Mouse (Mus musculus): Measurements from ENCODE around the gene Dnajb5. TPM values are rescaled to one million over a fixed set of nuclear protein-coding genes. Genes with fewer than 3 reads are reported as not detected.

Gene Dnajb5
- polyA plus RNA-seq, 1 experiment from 2014 or later = 51.0 TPM

- peaks cover 28% of the 10 kb centered on the region for H3K4me1 ChIP-seq (replicated peaks)
- H3K27me3 ChIP-seq = peaks cover 15% of the 10 kb centered on the region
- no peak for ATAC-seq (ENCODE audit: low FRiP score)
- no peak overlapping the region for H3K9ac ChIP-seq
- no peaks in the 10 kb centered on the region for H3K36me3 ChIP-seq
- WGBS = 73% methylated on average over 2 of the region's 2 CpGs
- H3K4me3 ChIP-seq = no peak overlapping the region
- no peaks in the 10 kb centered on the region for H3K9me3 ChIP-seq
- H3K27ac ChIP-seq = no peak overlapping the region
- no peak overlapping the region for H3K4me2 ChIP-seq
These were observed 28.1 kb upstream of the Dnajb5 start for GRCm38 (mm10) chr4:42921536-42921935.

GRCm38 (mm10) chr4:42922056-42922455 lies 27.6 kb upstream of the Dnajb5 start:
- Histone ChIP-seq H3K9me3 (no peaks in the 10 kb centered on the region), H3K27ac (no peak overlapping the region; the same call in 1 of the 2 replicates), H3K9ac (no peak overlapping the region), H3K36me3 (no peaks in the 10 kb centered on the region), H3K27me3 (peaks cover 15% of the 10 kb centered on the region), H3K4me1 (replicated peaks) (peaks cover 28% of the 10 kb centered on the region), H3K4me2 (peak overlapping the region; percentile 6; the same call in 1 of the 2 replicates), H3K4me3 (no peak overlapping the region)
- WGBS = 61% methylated on average over 6 of the region's 6 CpGs
- no peak for ATAC-seq (ENCODE audit: low FRiP score)

DNA sequence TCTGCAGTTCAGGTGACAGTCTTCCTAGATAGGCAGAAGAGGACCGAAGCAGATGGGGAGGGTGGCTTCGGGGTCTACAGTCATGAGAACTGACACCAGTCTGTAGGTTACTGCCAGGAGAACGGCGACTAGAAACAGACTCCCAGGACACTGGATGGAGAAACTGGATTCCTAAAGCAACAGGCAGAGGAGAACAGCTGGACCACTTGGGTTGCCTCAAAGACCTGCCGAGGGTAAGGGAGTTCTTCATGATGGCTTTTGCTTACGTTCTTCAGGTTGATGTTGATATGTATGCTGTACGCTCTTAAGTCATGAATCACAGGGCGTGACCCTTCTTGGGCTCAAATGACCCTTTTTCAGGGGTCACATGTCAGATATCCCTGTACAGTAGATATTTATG lies 27.2 kb upstream of the Dnajb5 start:
- peaks cover 26% of the 10 kb centered on the region for H3K4me1 ChIP-seq (replicated peaks)
- H3K36me3 ChIP-seq = no peaks in the 10 kb centered on the region
- H3K9ac ChIP-seq = no peak overlapping the region
- no peak overlapping the region; the same call in 1 of the 2 replicates for H3K27ac ChIP-seq
- no peak for ATAC-seq (ENCODE audit: low FRiP score)
- WGBS = 92% methylated on average over 8 of the region's 8 CpGs
- H3K4me3 ChIP-seq = no peak overlapping the region
- peak overlapping the region; percentile 6; the same call in 1 of the 2 replicates for H3K4me2 ChIP-seq
- peaks cover 15% of the 10 kb centered on the region for H3K27me3 ChIP-seq
- no peaks in the 10 kb centered on the region for H3K9me3 ChIP-seq

- Histone ChIP-seq H3K27ac (no peak overlapping the region), H3K27me3 (no peaks in the 10 kb centered on the region), H3K4me2 (no peak overlapping the region), H3K4me1 (replicated peaks) (peaks cover 11% of the 10 kb centered on the region), H3K4me3 (no peak overlapping the region), H3K9me3 (no peaks in the 10 kb centered on the region), H3K36me3 (no peaks in the 10 kb centered on the region), H3K9ac (no peak overlapping the region)
- ATAC-seq (ENCODE audit: low FRiP score) = no peak
- WGBS = 78% methylated on average over 13 of the region's 13 CpGs
These were observed 25.4 kb upstream of the Dnajb5 start for GRCm38 (mm10) chr4:42924095-42924710.

DNA sequence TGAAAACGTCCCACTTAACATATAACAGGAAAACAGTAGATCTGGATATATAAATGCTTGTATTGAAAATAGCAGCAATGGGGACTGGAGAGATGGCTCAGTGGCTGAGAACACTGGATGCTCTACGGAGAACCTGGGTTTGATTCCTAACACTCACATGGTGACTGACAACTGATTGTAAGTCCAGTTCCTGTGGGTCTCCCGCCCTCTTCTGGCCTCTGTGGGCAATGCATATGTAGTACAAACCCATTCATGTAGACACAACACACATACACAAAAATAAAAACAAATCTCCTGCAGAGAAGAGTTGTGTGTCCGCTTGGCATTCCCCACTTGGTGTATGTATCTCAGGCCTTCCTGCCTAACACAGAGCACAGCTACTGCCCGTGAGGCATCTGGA lies 21.4 kb upstream of the Dnajb5 start:
- 89% methylated on average over 5 of the region's 5 CpGs for WGBS
- H3K27ac ChIP-seq = no peak overlapping the region

DNA sequence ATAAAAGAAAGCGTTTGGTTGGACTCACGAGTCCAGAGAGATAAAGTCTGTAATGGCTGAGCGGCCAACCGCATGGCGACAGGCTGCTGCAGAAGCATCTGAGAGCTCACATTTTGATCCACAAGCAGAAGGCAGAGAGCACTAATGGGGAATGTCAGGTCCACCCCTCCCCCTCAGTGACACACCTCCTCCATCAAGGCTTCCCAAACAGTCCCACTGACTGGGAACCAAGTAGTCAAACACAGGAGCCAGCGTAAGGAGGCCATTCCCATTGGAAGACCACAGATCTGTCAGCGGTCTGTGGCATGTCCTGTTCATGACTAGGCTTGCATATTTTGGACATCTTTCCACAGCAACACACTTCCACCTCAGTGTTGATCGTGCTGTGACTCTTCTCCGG lies 20.7 kb upstream of the Dnajb5 start:
- Histone ChIP-seq H3K27ac (no peak overlapping the region), H3K9me3 (no peaks in the 10 kb centered on the region), H3K27me3 (0 out of 2 replicates have a peak, but pooled peaks cover 11% of the 10 kb centered on the region), H3K4me2 (no peak overlapping the region), H3K36me3 (no peaks in the 10 kb centered on the region), H3K9ac (no peak overlapping the region), H3K4me1 (replicated peaks) (peaks cover 7% of the 10 kb centered on the region), H3K4me3 (no peak overlapping the region)
- no peak for ATAC-seq (ENCODE audit: low FRiP score)
- 94% methylated on average over 9 of the region's 9 CpGs for WGBS

More for the DNA sequence above, 21.4 kb upstream of the Dnajb5 start:
- no peak for ATAC-seq (ENCODE audit: low FRiP score)
- no peak overlapping the region for H3K4me3 ChIP-seq
- no peaks in the 10 kb centered on the region for H3K9me3 ChIP-seq
- 0 out of 2 replicates have a peak, but pooled peaks cover 4% of the 10 kb centered on the region for H3K27me3 ChIP-seq
- no peaks in the 10 kb centered on the region for H3K36me3 ChIP-seq
- no peak overlapping the region for H3K9ac ChIP-seq
- H3K4me1 ChIP-seq (replicated peaks) = no peaks in the 10 kb centered on the region
- H3K4me2 ChIP-seq = no peak overlapping the region

DNA sequence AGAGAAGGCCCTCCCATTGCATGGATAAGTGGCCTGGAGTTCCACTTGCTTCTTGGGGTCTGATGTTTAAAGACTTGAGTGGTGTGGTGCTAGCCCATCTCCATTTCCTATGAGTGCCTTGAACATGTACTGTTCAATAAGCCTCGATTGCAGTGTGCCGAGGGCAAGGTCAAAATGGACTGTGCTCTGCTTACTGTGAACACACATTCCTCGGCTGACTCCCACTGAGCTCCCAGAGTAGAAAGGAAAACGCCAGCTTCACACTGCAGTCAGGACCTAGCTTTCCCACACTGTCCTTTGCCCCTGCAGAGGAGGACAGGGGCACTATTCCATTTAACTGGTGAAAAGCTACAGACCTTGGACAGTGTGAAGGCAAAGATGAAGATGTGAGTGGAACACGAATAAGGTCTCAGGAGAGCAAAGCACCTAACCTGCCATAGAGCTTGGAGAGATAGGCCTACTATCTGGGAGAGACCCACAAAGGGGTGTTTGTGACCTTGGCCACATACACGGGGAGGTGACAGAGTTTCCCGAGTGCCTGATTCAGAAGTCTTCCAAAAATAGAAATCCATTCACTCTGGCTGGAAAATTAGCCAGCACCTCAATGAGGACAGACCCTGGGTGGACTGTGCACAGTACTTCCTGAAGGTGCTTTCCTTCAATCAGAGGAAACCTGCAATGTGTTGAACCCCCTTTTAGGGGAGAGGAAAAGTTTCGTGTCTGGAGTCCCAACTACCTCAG lies 17.2 kb upstream of the Dnajb5 start:
- no peaks in the 10 kb centered on the region for H3K9me3 ChIP-seq
- no peak for ATAC-seq (ENCODE audit: low FRiP score)
- H3K4me2 ChIP-seq = no peak overlapping the region
- no peak overlapping the region for H3K4me3 ChIP-seq
- H3K27me3 ChIP-seq = peaks cover 31% of the 10 kb centered on the region
- peaks cover 9% of the 10 kb centered on the region; the same call in 1 of the 2 replicates for H3K36me3 ChIP-seq
- no peak overlapping the region for H3K9ac ChIP-seq
- peaks cover 8% of the 10 kb centered on the region for H3K4me1 ChIP-seq (replicated peaks)
- WGBS = 66% methylated on average over 8 of the region's 8 CpGs
- no peak overlapping the region for H3K27ac ChIP-seq

DNA sequence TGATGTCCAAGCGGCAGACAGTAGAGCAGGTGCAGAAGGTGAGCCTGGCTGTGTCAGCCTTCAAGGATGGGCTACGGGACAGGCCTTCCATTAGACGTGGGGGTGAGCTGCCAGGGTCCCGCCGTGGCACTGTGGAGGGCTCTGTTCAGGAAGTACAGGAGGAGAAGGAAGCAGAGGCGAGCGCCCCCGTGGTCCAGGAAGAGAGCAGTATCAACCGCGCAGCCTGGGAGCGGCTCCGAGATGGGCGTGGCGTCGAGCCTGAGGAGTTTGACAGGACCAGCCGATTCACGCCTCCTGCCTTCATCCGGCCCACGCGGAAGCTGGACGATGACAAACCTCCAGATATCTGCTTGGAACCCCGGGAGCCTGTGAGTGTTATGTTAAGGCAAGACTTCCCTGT lies 16.0 kb upstream of the Dnajb5 start:
- no peak overlapping the region for H3K27ac ChIP-seq
- ATAC-seq (ENCODE audit: low FRiP score) = peak; percentile 46; the same call in 1 of the 2 replicates
- peaks cover 16% of the 10 kb centered on the region for H3K36me3 ChIP-seq

GRCm38 (mm10) chr4:42941396-42941795 lies 8.2 kb upstream of the Dnajb5 start:
- no peak for ATAC-seq (ENCODE audit: low FRiP score)
- no peaks in the 10 kb centered on the region for H3K9me3 ChIP-seq

More for the DNA sequence above, 16.0 kb upstream of the Dnajb5 start:
- Histone ChIP-seq H3K4me2 (peak overlapping the region; percentile 41), H3K9ac (peak overlapping the region; percentile 59; the same call in 1 of the 2 replicates), H3K9me3 (no peaks in the 10 kb centered on the region), H3K27me3 (peaks cover 42% of the 10 kb centered on the region), H3K4me1 (replicated peaks) (peaks cover 8% of the 10 kb centered on the region), H3K4me3 (peak overlapping the region; percentile 5)
- WGBS = 13% methylated on average over 22 of the region's 22 CpGs

DNA sequence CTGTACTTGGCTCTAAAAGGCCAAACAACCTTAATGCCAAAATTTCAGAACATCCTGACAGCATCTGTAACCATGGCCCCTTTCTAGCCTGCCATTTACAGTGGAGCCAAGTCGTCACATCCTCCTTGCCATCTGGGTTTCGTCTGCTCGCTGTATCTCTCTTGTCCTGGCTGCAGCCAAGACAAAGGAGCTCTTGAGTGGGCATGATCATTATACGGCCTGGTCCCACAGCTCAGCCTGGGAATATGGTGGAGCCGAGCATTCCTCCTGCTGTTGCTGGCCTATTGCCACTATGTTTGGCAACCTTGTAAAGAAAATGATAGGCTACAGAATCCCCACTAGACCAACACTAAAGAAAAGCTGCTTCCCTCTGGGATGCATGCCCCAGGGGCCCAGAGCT lies 6.3 kb upstream of the Dnajb5 start:
- ATAC-seq (ENCODE audit: low FRiP score) = no peak; the same call in 1 of the 2 replicates
- WGBS = 58% methylated on average over 5 of the region's 5 CpGs
- no peak overlapping the region for H3K4me2 ChIP-seq

More at GRCm38 (mm10) chr4:42941396-42941795, 8.2 kb upstream of the Dnajb5 start:
- peaks cover 9% of the 10 kb centered on the region for H3K4me1 ChIP-seq (replicated peaks)
- H3K4me2 ChIP-seq = no peak overlapping the region
- no peak overlapping the region for H3K4me3 ChIP-seq
- peaks cover 33% of the 10 kb centered on the region for H3K36me3 ChIP-seq
- no peak overlapping the region for H3K9ac ChIP-seq
- 82% methylated on average over 7 of the region's 7 CpGs for WGBS
- peaks cover 30% of the 10 kb centered on the region for H3K27me3 ChIP-seq
- H3K27ac ChIP-seq = no peak overlapping the region

GRCm38 (mm10) chr4:42944185-42944584 lies 5.4 kb upstream of the Dnajb5 start:
- Histone ChIP-seq H3K4me1 (replicated peaks) (peaks cover 37% of the 10 kb centered on the region), H3K4me3 (no peak overlapping the region)
- no peak for ATAC-seq (ENCODE audit: low FRiP score)

More for the DNA sequence above, 6.3 kb upstream of the Dnajb5 start:
- H3K9me3 ChIP-seq = no peaks in the 10 kb centered on the region
- peak overlapping the region; percentile 66 for H3K27ac ChIP-seq
- H3K27me3 ChIP-seq = peaks cover 19% of the 10 kb centered on the region; the same call in 1 of the 2 replicates
- no peak overlapping the region for H3K4me3 ChIP-seq
- peaks cover 29% of the 10 kb centered on the region for H3K36me3 ChIP-seq
- no peak overlapping the region for H3K9ac ChIP-seq
- H3K4me1 ChIP-seq (replicated peaks) = peaks cover 28% of the 10 kb centered on the region

GRCm38 (mm10) chr4:42945043-42945442 lies 4.6 kb upstream of the Dnajb5 start:
- no peak overlapping the region for H3K4me2 ChIP-seq
- peaks cover 39% of the 10 kb centered on the region for H3K4me1 ChIP-seq (replicated peaks)
- no peak overlapping the region for H3K9ac ChIP-seq
- H3K36me3 ChIP-seq = peaks cover 12% of the 10 kb centered on the region
- H3K9me3 ChIP-seq = no peaks in the 10 kb centered on the region
- H3K4me3 ChIP-seq = no peak overlapping the region
- H3K27me3 ChIP-seq = peaks cover 8% of the 10 kb centered on the region; the same call in 1 of the 2 replicates
- ATAC-seq (ENCODE audit: low FRiP score) = no peak
- H3K27ac ChIP-seq = no peak overlapping the region
- WGBS = 22% methylated on average over 6 of the region's 6 CpGs

More at GRCm38 (mm10) chr4:42944185-42944584, 5.4 kb upstream of the Dnajb5 start:
- 94% methylated on average over 9 of the region's 9 CpGs for WGBS
- H3K27me3 ChIP-seq = peaks cover 12% of the 10 kb centered on the region; the same call in 1 of the 2 replicates
- H3K9ac ChIP-seq = no peak overlapping the region
- H3K36me3 ChIP-seq = peaks cover 21% of the 10 kb centered on the region
- H3K4me2 ChIP-seq = no peak overlapping the region
- no peaks in the 10 kb centered on the region for H3K9me3 ChIP-seq
- H3K27ac ChIP-seq = no peak overlapping the region

Data from hindbrain, embryonic 13.5 days (tissue).